Mouse (Mus musculus) layer of hippocampus, postnatal 36 days (tissue): ENCODE results near the gene Scai. TPM values are rescaled to one million over a fixed set of nuclear protein-coding genes. Genes with fewer than 3 reads are reported as not detected.

Experiments
- total RNA-seq, 2 experiments: library from RNA; stranded (reverse); gene quantifications; 2 replicates each; pipeline ENCODE4 v1.2.3; 2021

Gene Scai
- total RNA-seq, 2 experiments from 2014 or later = 59.2 to 64.4 TPM

Other genes with a start within 250 kb of the Scai start
- gene Wdr38, start 193.3 kb downstream of the Scai start, total RNA-seq = under 1 TPM; 0.51 to 0.65 TPM
- 100 to 1,000 TPM in 1 of 2 experiments, 10 to 100 TPM in 1; 92.9 to 106 TPM for gene Arpc5l, start 185.4 kb downstream of the Scai start, total RNA-seq
- 100 to 1,000 TPM; 261 to 262 TPM for gene Rpl35, start 185.1 kb downstream of the Scai start, total RNA-seq
- gene Golga1, start 125.2 kb downstream of the Scai start, total RNA-seq = 10 to 100 TPM; 33.2 to 39.0 TPM
- gene Ppp6c, start 35.7 kb upstream of the Scai start, total RNA-seq = 10 to 100 TPM; 65.9 to 66.6 TPM